Mouse (Mus musculus) thymus, postnatal 36 days (tissue): Measurements from ENCODE around the gene Atp1b4.
A peak's percentile ranks its signal among the peaks of the same experiment; 100 is the strongest.
"Not testable (repeated sequence)": the region's sequence is repeated elsewhere in the genome, so short reads cannot be mapped to it uniquely, and the experiment has no call there.

ENCODE experiments used
- DNase-seq, 2 experiments: peaks; one replicate each; pipeline ENCODE4 v3.0.0; 2022; ENCODE audit warnings: mixed read lengths in 2 of 2

Gene Atp1b4

DNA sequence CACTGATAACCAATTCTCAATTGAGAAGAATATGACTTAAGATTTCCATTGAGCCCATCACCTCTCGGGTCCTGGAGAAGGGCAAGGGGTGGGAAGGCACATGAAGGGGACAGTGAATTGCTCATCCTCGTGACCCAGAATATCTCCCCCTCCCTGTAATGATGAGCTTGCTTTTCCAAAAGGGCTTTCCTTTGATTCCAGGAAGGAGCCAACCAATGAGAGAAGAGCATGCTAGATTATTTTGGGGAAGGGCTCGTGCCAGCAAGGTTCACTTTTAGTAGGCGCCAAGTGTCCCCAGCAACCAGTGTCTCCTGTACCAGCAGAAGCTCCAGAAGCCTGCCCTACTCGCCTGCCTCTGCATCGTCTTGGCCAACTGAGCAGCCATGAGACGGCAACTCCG lies at the start of gene Atp1b4:
Gene Atp1b4, plus strand, starts transcription at position 301 of the 400 bp plus-strand sequence.
- no peak for DNase-seq

DNA sequence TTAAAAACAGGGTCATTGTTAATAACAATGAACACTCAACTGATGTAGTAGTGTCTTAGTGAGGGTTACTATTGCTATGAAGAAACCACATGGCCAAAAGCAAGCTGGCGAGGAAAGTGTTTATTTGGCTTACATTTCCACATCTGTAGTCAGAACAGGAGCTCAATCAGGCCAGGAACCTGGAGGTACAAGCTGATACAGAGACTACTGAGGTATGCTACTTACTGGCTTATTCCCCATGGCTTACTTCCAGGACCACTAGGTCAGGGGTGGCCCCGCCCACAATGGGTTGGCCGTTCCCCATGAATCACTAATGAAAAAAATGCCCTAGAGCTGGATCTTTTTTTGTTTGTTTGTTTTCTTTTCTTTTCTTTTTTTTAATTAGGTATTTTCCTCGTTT lies 7.4 kb upstream of the Atp1b4 start:
- DNase-seq, result no peak

DNA sequence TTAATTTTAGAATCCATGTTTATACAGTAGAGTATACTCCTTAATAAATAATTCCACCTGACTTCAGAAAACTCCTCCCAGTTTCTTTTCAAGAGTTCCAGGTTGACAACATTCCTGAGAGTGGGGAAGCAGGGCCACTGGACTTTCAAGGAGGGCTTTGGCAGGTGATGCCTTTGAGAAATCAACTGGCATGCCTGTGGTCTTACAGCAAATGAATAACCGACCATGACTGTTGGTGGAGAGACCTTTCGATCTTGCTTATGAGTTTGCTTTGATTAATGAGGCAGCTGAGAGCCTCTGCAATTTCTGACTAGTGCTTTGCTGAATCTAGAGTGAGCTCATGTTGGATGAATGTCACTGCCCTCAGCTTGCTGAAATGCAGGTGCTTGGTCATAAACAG lies 4.9 kb upstream of the Atp1b4 start:
- no peak for DNase-seq

DNA sequence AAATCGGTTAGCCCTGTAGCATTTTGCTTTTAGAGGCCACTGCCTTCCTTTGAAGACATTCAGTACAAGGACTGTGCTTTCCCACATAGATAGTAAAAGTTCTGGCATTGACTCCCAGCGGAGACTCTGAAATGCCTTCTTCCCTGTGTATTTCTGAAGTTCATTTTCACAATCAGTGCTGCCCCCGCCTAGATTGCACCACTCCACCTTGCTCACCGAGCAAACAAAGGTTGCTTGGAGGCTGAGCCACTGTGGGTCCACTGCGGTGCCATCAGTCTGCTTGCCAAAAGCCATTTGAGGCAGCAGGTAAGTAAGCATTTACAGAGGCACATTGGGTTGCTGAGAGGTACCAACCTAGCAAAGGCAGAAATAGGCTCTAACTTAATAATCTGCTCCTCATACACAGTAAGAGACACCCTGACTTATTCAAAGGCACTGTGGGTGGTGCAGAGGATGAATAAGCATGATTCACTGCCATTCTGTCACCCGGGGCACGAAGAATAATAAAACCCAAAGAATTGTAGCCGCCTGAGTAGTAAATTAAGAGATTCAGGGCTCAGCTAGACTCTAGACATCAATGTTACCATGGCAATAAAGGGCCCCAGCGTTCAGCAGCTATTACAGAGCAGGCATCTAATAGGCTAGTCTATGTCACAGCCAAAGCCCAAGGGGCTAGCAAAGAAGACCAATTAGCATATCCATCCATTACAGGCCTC lies 2.9 kb upstream of the Atp1b4 start:
- DNase-seq, result no peak

DNA sequence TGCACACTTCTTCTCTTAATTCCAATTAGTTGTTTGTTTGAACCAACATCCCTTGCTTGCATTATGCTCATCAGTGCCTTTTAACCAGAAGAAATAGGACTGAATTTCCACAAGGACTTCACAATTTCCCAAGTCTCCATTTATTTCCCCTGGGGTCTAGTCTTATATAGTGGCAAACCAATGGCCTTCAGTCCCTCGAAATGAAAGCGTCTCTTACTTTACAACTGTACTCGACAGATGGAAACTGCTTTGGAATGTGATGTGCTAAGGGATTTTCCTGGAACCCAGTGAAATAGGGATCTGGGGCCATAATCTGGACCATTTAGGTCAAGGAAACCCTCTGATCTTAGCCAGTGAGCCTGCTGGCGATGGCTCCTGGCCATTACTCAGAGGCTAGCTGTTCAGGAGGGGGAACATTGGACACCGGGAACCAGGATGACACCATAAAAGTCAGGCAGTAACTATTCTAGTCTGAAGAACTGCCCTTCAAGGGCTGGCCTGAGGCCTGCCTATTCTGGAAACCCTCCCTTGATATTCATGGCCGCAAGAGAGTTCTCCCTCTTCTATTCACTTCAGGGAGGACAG lies 2.3 kb upstream of the Atp1b4 start:
- DNase-seq, result no peak

DNA sequence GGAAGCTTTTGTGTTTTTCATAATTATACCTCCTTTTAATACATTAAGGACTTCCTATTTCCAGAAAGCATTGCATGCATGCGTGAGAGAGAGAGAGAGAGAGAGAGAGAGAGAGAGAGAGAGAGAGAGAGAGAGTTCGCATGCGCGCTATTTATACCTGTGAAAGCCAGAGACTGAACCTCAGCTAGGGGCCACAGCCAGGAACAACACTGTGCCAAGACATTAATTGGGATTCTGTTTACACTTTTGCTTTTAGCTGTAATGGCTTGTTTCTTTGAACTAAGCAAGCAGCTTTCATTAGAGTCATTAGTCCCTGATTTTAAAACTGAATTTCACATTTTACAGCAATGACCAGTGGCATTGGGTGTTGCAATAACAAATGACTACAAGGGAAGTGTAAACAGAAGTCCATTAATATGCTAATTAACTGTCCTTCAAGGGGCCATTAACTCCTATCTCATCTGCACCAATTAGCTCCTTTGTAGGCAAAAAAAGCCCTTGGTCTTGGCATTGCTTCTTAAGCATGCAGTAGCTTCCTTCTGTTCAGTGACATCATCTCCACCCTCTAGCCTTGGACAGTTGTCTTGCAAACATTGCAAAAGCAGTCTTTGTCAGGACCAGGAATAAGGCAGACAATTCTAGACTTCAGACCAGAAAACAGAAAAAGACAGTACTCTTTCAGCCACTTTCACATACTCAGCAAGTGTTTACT lies 14.9 kb downstream of the Atp1b4 start:
- no peak for DNase-seq

DNA sequence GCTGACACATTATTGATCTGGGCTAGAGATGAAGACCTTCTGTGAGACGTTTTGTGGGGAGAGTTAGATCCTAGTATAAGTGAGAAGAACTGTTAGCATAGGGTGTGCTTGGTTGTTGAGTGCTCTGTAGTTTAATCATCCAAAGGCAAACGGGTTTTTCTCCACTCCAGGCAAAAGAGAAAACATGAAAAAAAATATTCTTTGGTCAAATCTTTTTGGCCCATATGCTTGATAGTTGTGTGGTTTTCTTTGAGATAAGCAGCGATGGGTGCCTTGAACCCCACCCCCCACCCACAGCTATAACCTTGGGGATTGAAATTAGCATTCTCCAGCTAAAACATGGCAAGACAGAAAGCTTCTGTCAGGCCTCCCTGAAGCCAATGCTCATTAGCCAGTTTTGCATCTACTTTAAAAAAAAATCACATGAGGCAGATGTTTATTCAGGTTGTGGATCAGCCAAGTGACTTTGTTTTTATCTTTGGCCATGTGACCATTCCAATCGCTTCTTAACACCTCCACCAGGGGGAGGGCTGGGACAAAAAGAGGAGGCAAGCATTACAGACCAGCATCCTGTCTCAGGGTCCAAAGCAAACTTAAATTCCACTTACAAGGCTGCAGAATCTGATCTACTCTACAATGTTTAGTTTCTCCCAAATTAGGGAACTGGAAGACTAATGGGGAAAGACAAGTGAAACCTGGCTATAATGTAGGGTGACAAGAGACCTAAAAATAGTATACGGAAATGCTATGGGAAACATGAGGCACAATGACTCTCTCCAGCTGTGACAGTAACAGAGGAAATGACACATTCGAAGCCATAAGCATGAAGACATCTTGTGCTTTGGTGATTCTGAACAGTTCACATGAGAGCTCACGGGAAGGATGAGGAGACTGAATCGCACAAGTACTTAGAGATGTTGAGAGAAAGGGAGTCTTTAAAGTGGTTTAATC lies 18.6 kb downstream of the Atp1b4 start:
- DNase-seq, result peak; percentile 4 to 13

DNA sequence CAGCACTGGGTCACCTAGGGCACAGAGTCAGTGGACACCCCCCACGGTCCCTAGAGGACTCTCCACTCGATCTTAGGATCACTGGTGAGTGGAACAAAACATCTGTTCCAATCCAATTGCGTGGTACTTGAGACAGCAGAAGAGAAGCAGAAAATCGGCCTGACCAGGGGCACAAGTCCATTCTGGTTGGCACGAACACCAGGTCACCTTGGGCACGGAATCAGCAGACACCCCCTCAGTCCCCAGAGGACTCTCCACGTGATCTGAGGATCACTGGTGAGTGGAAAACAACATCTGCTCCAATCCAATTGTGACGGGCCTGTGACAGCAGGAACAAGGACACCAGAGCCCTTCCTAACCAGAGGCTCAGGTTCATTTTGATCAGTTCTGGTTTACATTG lies 46.0 kb downstream of the Atp1b4 start:
- DNase-seq, result no peak

DNA sequence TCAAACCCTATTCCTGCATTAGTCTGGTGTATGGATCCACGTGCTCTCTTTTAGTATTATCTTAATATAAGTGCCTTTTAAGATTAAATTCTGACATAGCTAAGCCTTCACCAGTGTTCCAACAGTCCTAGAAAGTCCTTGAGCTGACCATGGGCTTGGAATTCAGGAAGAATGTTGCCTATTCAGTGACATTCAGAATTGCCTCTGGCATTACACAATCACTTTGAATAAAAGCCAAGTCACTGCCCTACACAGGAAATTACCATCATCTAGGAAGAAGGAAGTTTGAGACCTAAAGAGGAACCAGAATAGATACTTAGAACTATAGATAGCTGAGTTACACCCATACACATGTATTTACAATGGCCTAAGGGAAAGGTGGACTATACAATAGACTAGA lies 48.6 kb downstream of the Atp1b4 start:
- not testable (repeated sequence) for DNase-seq

DNA sequence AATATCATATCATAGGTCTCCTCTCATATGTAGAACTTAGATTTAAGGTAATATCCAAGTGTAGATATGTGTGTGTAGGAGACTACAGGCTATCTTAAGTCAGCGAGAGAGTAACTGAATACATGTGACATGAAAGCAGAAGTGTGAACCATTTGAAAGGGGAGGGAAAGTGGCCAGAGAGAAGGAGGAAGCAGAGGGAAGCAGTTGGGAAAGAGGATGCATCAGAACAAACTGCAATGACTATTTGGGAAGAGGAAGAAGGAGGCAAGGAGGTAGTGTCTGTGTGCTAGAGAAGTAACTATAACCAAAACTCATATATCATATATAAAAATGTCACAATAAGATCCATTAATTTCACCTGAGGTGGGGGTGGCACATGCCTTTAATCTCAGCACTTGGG lies 57.2 kb downstream of the Atp1b4 start:
- DNase-seq, result not testable (repeated sequence)
